Mouse (Mus musculus): ENCODE measurements around the gene Gpr176.

- TF ChIP-seq CTCF (IDR thresholded peaks at IDR 0.05; ENCODE audit: low read depth) (no peak), EP300 (optimal IDR thresholded peaks at IDR 0.05) (no peak)
Observed at GRCm38 (mm10) chr2:118341295-118341694, 31.9 kb downstream of the Gpr176 start.

Measured in stomach, postnatal 0 days (tissue).